Mouse (Mus musculus) stomach, postnatal 0 days (tissue): ENCODE results near the gene Ints7. TPM values are rescaled to one million over a fixed set of nuclear protein-coding genes. Genes with fewer than 3 reads are reported as not detected.
A peak's percentile ranks its signal among the peaks of the same experiment; 100 is the strongest.

Experiments used
- ATAC-seq: fragments of 200-750 bp; cut with Nextera tagmentation; 2 replicates; pipeline ENCODE4 v1.8.0; 2017; ENCODE audit not compliant: low FRiP score, low TSS enrichment
- DNase-seq: peaks from one replicate; pipeline ENCODE4 v3.0.0-alpha.2; 2016; ENCODE audit warnings: low spot score
- H3K27ac ChIP-seq: fragments of 300-500 bp; sonication (generic); replicated peaks from 2 replicates; pipeline ENCODE4 v1.5.1; 2014; ENCODE audit warnings: mild to moderate bottlenecking, control low read depth
- H3K27me3 ChIP-seq: fragments of 300-500 bp; sonication (generic); 2 replicates; pipeline ENCODE4 v1.6.1; 2014; ENCODE audit warnings: low read length; ENCODE audit not compliant: control insufficient read depth, insufficient read depth
- H3K36me3 ChIP-seq: fragments of 300-500 bp; sonication (generic); 2 replicates; pipeline ENCODE4 v1.6.1; 2014; ENCODE audit warnings: low read length, mixed read lengths; ENCODE audit not compliant: control insufficient read depth, insufficient read depth
- H3K4me1 ChIP-seq: fragments of 300-500 bp; sonication (generic); replicated peaks from 2 replicates; pipeline ENCODE4 v1.6.1; 2014; ENCODE audit warnings: antibody characterized with exemption; ENCODE audit not compliant: control insufficient read depth, insufficient read depth
- H3K4me2 ChIP-seq: fragments of 300-500 bp; sonication (generic); replicated peaks from 2 replicates; pipeline ENCODE4 v1.6.1; 2014; ENCODE audit warnings: low read depth, mild to moderate bottlenecking, control low read depth, moderate library complexity
- H3K4me3 ChIP-seq: fragments of 300-500 bp; sonication (generic); 2 replicates; pipeline ENCODE4 v1.5.1; 2014; ENCODE audit warnings: low read depth, low read length, control low read depth
- H3K9ac ChIP-seq: fragments of 300-500 bp; sonication (generic); 2 replicates; pipeline ENCODE4 v1.6.1; 2014; ENCODE audit warnings: mild to moderate bottlenecking, low read length, control low read depth, mixed read lengths
- H3K9me3 ChIP-seq: fragments of 300-500 bp; sonication (generic); 2 replicates; pipeline ENCODE4 v1.6.1; 2016; ENCODE audit warnings: low read length; ENCODE audit not compliant: control insufficient read depth
- CTCF ChIP-seq: IDR thresholded peaks from 2 replicates; pipeline ENCODE4 v1.5.1; 2016; ENCODE audit warnings: antibody characterized with exemption, low read depth, mild to moderate bottlenecking, moderate library complexity
- EP300 ChIP-seq: optimal IDR thresholded peaks from 2 replicates; pipeline ENCODE3; 2016; ENCODE audit warnings: antibody characterized with exemption
- WGBS: fragments of 180-500 bp; shearing (Covaris S2); extraction: QIAGEN DNeasy Blood & Tissue Kit; methylation state at CpG from one replicate; pipeline ENCODE4 v1.1.7; 2014; 5-methylcytosine and 5-hydroxymethylcytosine counted together
- polyA plus RNA-seq: library from polyadenylated mRNA; unstranded; fragments of >200 nt; fragmentation: Nextera tagmentation; extraction: Ambion mirVana; gene quantifications from 2 replicates; pipeline ENCODE4 v1.2.1, GENCODE M21; 2015

Gene Ints7
- polyA plus RNA-seq, 1 experiment from 2014 or later = 15.1 TPM

- no peak overlapping the region for H3K4me2 ChIP-seq
- H3K9ac ChIP-seq = no peak overlapping the region
- no peaks in the 10 kb centered on the region for H3K27me3 ChIP-seq
- no peak overlapping the region for H3K27ac ChIP-seq
- DNase-seq = no peak
- H3K4me3 ChIP-seq = no peak overlapping the region
- H3K9me3 ChIP-seq = no peaks in the 10 kb centered on the region
- TF ChIP-seq EP300 (no peak), CTCF (no peak)
- ATAC-seq = no peak
- H3K36me3 ChIP-seq = no peaks in the 10 kb centered on the region
- WGBS = 48% methylated on average over 3 of the region's 3 CpGs
- peaks cover 3% of the 10 kb centered on the region; the same call in 1 of the 2 replicates for H3K4me1 ChIP-seq
These were observed 72.2 kb downstream of the Ints7 start for GRCm38 (mm10) chr1:191647590-191647989.

GRCm38 (mm10) chr1:191659441-191659840 lies 84.0 kb downstream of the Ints7 start:
- H3K27me3 ChIP-seq = no peaks in the 10 kb centered on the region
- no peaks in the 10 kb centered on the region for H3K9me3 ChIP-seq
- no peak overlapping the region for H3K27ac ChIP-seq
- no peaks in the 10 kb centered on the region for H3K4me1 ChIP-seq
- no peak overlapping the region for H3K4me3 ChIP-seq
- ATAC-seq (no peak), DNase-seq (no peak)
- no peaks in the 10 kb centered on the region for H3K36me3 ChIP-seq
- TF ChIP-seq EP300 = no peak
- TF ChIP-seq CTCF = no peak
- H3K9ac ChIP-seq = no peak overlapping the region
- WGBS = 82% methylated on average over 3 of the region's 3 CpGs
- no peak overlapping the region for H3K4me2 ChIP-seq

- Histone ChIP-seq H3K36me3 (no peaks in the 10 kb centered on the region), H3K27ac (no peak overlapping the region), H3K4me1 (no peaks in the 10 kb centered on the region), H3K9me3 (no peaks in the 10 kb centered on the region), H3K9ac (no peak overlapping the region), H3K27me3 (no peaks in the 10 kb centered on the region), H3K4me2 (no peak overlapping the region), H3K4me3 (no peak overlapping the region)
- DNase-seq (no peak), ATAC-seq (no peak)
- WGBS = 56% methylated on average over 8 of the region's 8 CpGs
- TF ChIP-seq EP300 (no peak), CTCF (no peak)
These were observed 85.8 kb downstream of the Ints7 start for GRCm38 (mm10) chr1:191661019-191661796.

GRCm38 (mm10) chr1:191662178-191662898 lies 86.9 kb downstream of the Ints7 start:
- H3K27me3 ChIP-seq = no peaks in the 10 kb centered on the region
- WGBS = 20% methylated on average over 9 of the region's 9 CpGs
- H3K4me2 ChIP-seq = no peak overlapping the region
- H3K9me3 ChIP-seq = no peaks in the 10 kb centered on the region
- no peak overlapping the region for H3K4me3 ChIP-seq
- no peaks in the 10 kb centered on the region for H3K36me3 ChIP-seq
- TF ChIP-seq CTCF (no peak), EP300 (no peak)
- peak overlapping the region; percentile 30; the same call in 1 of the 2 replicates for H3K27ac ChIP-seq
- H3K9ac ChIP-seq = no peak overlapping the region
- peak; percentile 73 for DNase-seq
- peak; percentile 89 for ATAC-seq
- H3K4me1 ChIP-seq = no peaks in the 10 kb centered on the region

- Histone ChIP-seq H3K27me3 (no peaks in the 10 kb centered on the region), H3K36me3 (no peaks in the 10 kb centered on the region), H3K9me3 (no peaks in the 10 kb centered on the region), H3K4me3 (no peak overlapping the region), H3K4me1 (no peaks in the 10 kb centered on the region), H3K27ac (no peak overlapping the region), H3K9ac (no peak overlapping the region), H3K4me2 (no peak overlapping the region)
- TF ChIP-seq EP300 = no peak
- no peak for TF ChIP-seq CTCF
- no peak for DNase-seq
- WGBS = 35% methylated on average over 8 of the region's 8 CpGs
- ATAC-seq = no peak
These were observed 87.6 kb downstream of the Ints7 start for GRCm38 (mm10) chr1:191662899-191663500.
